Mouse (Mus musculus) liver, embryonic 11.5 days (tissue): ENCODE data around the gene Znrf3. TPM values are rescaled to one million over a fixed set of nuclear protein-coding genes. Genes with fewer than 3 reads are reported as not detected.

Source experiments
- ATAC-seq: fragments of 200-750 bp; cut with Nextera tagmentation; replicated peaks from 2 replicates; pipeline ENCODE4 v1.8.0; 2017; ENCODE audit warnings: moderate number of reproducible peaks, mild to moderate bottlenecking, moderate TSS enrichment, moderate library complexity; ENCODE audit not compliant: low FRiP score
- DNase-seq: peaks from one replicate; pipeline ENCODE4 v3.0.0-alpha.2; 2017; ENCODE audit warnings: low spot score
- H3K27ac ChIP-seq: fragments of 300-500 bp; sonication (generic); 2 replicates; pipeline ENCODE4 v1.5.1; 2014; ENCODE audit warnings: mild to moderate bottlenecking, low read depth, low read length, control low read depth
- H3K27me3 ChIP-seq: fragments of 300-500 bp; sonication (generic); replicated peaks from 2 replicates; pipeline ENCODE4 v1.6.1; 2014; ENCODE audit warnings: low read length, mixed read lengths; ENCODE audit not compliant: control insufficient read depth, insufficient read depth
- H3K36me3 ChIP-seq: fragments of 300-500 bp; sonication (generic); 2 replicates; pipeline ENCODE4 v1.6.1; 2014; ENCODE audit warnings: mild to moderate bottlenecking, low read length, moderate library complexity, mixed read lengths; ENCODE audit not compliant: control insufficient read depth, insufficient read depth
- H3K4me1 ChIP-seq: fragments of 300-500 bp; sonication (generic); replicated peaks from 2 replicates; pipeline ENCODE4 v1.6.1; 2014; ENCODE audit warnings: low read length, mixed read lengths; ENCODE audit not compliant: control insufficient read depth, insufficient read depth
- H3K4me2 ChIP-seq: fragments of 300-500 bp; sonication (generic); 2 replicates; pipeline ENCODE4 v1.6.1; 2014; ENCODE audit warnings: mild to moderate bottlenecking, control low read depth, moderate library complexity
- H3K4me3 ChIP-seq: fragments of 300-500 bp; sonication (generic); 2 replicates; pipeline ENCODE4 v1.5.1; 2014; ENCODE audit warnings: low read depth, low read length, control low read depth
- H3K9ac ChIP-seq: fragments of 300-500 bp; sonication (generic); 2 replicates; pipeline ENCODE4 v1.6.1; 2014; ENCODE audit warnings: low read depth, low read length, control low read depth
- H3K9me3 ChIP-seq: fragments of 300-500 bp; sonication (generic); 2 replicates; pipeline ENCODE4 v1.6.1; 2016; ENCODE audit warnings: low read length, inconsistent platforms, mixed read lengths; ENCODE audit not compliant: control insufficient read depth
- WGBS: fragments of 180-500 bp; shearing (Covaris S2); extraction: QIAGEN DNeasy Blood & Tissue Kit; methylation state at CpG from one replicate; pipeline ENCODE4 v1.1.7; 2014; 5-methylcytosine and 5-hydroxymethylcytosine counted together
- polyA plus RNA-seq: library from polyadenylated mRNA; unstranded; fragments of >200 nt; fragmentation: Nextera tagmentation; extraction: Ambion mirVana; gene quantifications from 2 replicates; pipeline ENCODE4 v1.2.1, GENCODE M21; 2014

Znrf3 gene
- polyA plus RNA-seq, 1 experiment from 2014 or later, result 9.0 TPM

DNA sequence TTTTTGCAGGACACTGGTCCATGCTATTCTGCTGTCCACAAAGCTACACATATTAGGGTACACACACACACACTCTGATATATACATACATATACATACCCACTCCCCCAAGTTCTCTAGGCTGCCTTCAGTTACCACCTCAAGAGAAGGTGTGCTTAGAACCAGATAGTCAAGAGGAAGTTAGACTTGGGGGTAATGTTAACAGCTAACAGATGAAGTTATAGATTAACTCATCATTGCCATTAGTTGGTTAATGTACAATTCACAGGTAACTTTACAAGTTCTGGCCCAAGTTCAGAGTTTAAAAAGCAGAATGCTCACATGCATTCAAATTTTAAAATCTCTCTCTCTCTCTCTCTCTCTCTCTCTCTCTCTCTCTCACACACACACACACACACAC, 138.6 kb downstream of the Znrf3 start:
- ATAC-seq (no peak), DNase-seq (no peak)
- Histone ChIP-seq H3K27me3 (no peaks in the 10 kb centered on the region), H3K27ac (no peak overlapping the region), H3K9ac (no peak overlapping the region), H3K4me2 (no peak overlapping the region), H3K36me3 (no peaks in the 10 kb centered on the region), H3K9me3 (no peaks in the 10 kb centered on the region), H3K4me1 (no peaks in the 10 kb centered on the region), H3K4me3 (no peak overlapping the region)

DNA sequence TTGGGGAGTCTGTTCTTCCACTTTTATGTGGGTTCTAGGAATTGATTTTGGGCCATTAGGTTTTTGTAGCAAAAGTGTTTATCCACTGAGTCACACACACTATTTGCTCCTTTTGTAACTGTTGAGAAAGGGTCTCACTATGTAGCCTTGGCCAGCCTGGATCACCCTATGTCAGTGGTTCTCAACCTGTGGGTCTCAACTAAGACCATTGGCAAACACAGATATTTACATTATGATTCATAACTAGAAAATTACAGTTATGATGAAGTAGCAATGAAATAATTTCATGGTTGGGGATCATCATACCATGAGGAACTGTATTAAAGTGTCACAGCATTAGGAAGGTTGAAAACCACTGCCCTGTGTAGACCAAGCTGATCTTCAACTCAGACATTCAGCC, 140.1 kb downstream of the Znrf3 start:
- H3K4me3 ChIP-seq, result no peak overlapping the region
- no peaks in the 10 kb centered on the region for H3K27me3 ChIP-seq
- no peaks in the 10 kb centered on the region for H3K4me1 ChIP-seq
- no peak overlapping the region for H3K27ac ChIP-seq
- H3K4me2 ChIP-seq, result no peak overlapping the region
- no peaks in the 10 kb centered on the region for H3K36me3 ChIP-seq
- no peak for DNase-seq
- H3K9me3 ChIP-seq, result no peaks in the 10 kb centered on the region
- H3K9ac ChIP-seq, result no peak overlapping the region
- no peak for ATAC-seq

DNA sequence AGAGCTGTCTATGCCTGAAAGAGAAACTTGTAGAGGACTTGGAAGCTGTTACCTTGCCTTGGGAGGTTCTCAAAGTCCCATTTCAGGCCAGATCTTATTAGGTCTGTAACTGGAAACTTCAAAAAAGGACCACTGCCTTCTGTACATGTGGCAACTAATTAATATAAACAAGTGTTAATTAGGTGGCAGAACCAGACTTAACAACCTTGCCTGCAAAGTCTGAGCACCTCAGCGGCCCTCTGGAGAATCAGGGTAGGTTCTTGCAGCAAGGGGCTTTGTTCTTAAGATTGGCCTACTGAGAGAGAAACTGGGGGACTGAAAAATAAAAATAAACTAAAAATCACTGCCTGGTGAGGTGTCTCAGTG, 146.7 kb downstream of the Znrf3 start:
- Histone ChIP-seq H3K4me3 (no peak overlapping the region), H3K9ac (no peak overlapping the region), H3K4me2 (no peak overlapping the region), H3K27me3 (no peaks in the 10 kb centered on the region), H3K4me1 (peaks cover 15% of the 10 kb centered on the region), H3K9me3 (no peaks in the 10 kb centered on the region), H3K27ac (no peak overlapping the region), H3K36me3 (no peaks in the 10 kb centered on the region)
- WGBS, result 79% methylated on average over 1 of the region's 1 CpGs
- DNase-seq (no peak), ATAC-seq (no peak)

DNA sequence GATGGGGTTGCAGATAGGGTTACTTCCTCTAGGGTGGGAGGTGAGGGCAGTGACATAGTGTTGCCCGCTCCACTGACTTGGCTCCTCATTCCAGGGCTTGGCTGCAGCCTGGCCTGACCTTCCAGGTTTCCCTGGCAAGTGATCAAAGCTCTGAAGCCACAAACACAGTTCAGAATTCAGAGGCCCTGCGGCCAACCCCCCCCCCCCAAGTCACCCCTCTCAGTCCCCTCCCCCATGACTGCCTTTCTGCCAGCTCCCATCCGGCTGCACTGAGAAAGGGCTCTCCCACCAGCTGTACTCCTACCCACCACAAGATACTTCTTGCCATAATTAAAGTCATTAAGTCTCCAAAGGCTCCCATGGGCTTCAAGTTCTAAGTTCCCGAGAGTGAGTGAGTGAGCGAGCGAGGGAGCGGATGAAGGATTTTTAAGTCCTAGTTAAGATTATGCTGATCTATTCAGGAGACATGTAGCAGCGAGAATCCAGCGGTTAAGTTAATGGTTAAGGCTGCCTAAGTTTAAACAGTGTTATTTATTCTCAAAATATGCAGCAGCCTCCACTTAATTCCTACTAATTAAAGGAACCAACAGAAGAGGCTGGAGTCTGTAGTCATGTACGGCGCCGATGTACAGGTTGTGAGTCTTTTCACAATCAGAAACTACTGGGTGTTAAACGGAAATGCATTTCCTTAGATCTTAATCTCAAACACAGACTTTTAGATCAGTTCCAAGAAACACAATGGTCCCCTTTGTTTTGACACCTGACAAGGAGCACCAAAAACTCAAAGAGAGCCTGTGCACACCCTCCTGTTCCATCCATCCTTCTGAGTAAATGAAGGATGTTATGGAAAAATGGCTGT, 147.3 kb downstream of the Znrf3 start:
- no peak; the same call in 1 of the 2 replicates for ATAC-seq
- peaks cover 15% of the 10 kb centered on the region for H3K4me1 ChIP-seq
- H3K9me3 ChIP-seq, result no peaks in the 10 kb centered on the region

DNA sequence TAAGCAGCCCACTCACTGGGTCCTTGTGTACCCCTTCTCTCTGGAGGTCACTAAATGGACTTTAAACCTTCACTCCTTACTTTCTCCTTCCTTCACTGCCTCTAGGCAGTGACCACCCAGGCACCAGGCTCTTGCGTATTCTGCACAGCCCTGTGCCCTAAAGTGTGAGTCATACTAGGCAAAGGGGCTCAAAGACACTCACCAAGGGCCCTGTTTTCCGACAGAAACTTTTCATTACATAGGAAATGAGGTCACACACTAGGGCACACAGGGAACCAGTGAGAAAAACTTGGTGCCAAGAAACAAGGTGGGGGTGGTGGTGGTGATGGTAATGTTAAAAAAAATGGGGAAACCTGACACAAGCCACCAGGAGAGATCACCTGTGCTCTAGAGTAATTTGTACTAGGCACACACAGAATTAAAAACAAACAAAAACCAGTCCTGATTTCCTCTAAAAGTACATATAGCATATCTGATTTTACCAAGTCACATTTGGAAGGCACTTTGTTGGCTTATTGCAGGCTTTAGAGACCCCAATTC, 148.0 kb downstream of the Znrf3 start:
- Histone ChIP-seq H3K4me3 (no peak overlapping the region), H3K4me2 (no peak overlapping the region), H3K27ac (peak overlapping the region; percentile 19; the same call in 1 of the 2 replicates), H3K9me3 (no peaks in the 10 kb centered on the region), H3K4me1 (peaks cover 15% of the 10 kb centered on the region), H3K9ac (no peak overlapping the region), H3K27me3 (no peaks in the 10 kb centered on the region), H3K36me3 (no peaks in the 10 kb centered on the region)
- 59% methylated on average over 2 of the region's 2 CpGs for WGBS
- no peak for ATAC-seq
- DNase-seq, result no peak

More for the DNA sequence above, 147.3 kb downstream of the Znrf3 start:
- 0 out of 2 replicates have a peak overlapping the region, but pooled peaks have one; percentile 4 for H3K4me2 ChIP-seq
- no peak for DNase-seq
- no peak overlapping the region for H3K4me3 ChIP-seq
- 56% methylated on average over 13 of the region's 13 CpGs for WGBS
- no peak overlapping the region for H3K9ac ChIP-seq
- H3K27me3 ChIP-seq, result no peaks in the 10 kb centered on the region
- H3K27ac ChIP-seq, result no peak overlapping the region
- no peaks in the 10 kb centered on the region for H3K36me3 ChIP-seq

DNA sequence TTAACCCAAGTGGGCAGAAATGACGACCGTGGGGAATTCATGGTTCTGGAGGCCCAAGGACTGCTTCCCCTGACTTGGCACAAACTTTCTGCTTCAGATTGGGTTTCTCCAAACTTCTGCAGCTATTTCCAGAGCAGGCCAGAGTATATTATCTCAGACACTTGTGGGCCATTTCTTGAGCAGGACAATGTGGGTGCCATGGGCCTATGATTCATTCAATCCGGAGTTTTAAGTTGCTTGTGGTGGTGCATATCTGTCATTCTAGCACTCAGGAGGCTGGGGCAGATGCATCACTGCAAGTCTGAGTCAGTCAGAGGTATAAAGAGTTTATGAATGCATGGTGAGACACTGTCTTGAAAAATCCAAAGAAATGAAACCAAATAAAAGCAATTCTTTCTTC, 149.8 kb downstream of the Znrf3 start:
- H3K9ac ChIP-seq, result no peak overlapping the region
- no peaks in the 10 kb centered on the region for H3K36me3 ChIP-seq
- no peak overlapping the region for H3K4me3 ChIP-seq
- H3K4me1 ChIP-seq, result peaks cover 15% of the 10 kb centered on the region
- no peak overlapping the region for H3K4me2 ChIP-seq
- no peak overlapping the region for H3K27ac ChIP-seq
- no peaks in the 10 kb centered on the region for H3K9me3 ChIP-seq
- DNase-seq (no peak), ATAC-seq (no peak)
- WGBS, result 73% methylated on average over 3 of the region's 3 CpGs
- no peaks in the 10 kb centered on the region for H3K27me3 ChIP-seq

DNA sequence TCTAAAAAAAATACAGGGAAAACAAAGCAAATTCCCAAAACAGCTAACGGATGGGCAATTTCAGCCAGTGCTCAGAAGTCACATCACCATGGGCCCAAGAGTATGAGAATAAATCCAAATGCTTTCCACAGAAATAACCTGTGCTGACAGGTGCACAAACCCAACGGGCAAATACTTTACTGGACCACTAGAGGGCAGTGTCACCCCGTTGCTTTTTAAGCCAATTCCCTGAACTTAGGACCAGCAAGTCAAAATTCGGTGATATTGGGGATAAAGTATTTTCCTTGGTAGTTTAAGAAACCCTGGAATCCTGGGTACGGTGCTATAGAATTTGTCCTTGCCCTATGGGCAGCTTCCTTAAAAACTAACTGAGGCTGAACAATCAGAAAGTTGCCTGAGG, 154.0 kb downstream of the Znrf3 start:
- no peak for ATAC-seq
- WGBS, result 23% methylated on average over 5 of the region's 5 CpGs
- H3K4me1 ChIP-seq, result no peaks in the 10 kb centered on the region
- no peak overlapping the region for H3K4me3 ChIP-seq
- no peak overlapping the region for H3K27ac ChIP-seq
- no peaks in the 10 kb centered on the region for H3K27me3 ChIP-seq
- no peak for DNase-seq
- H3K36me3 ChIP-seq, result peaks cover 7% of the 10 kb centered on the region; the same call in 1 of the 2 replicates
- H3K9me3 ChIP-seq, result no peaks in the 10 kb centered on the region
- H3K4me2 ChIP-seq, result no peak overlapping the region
- no peak overlapping the region for H3K9ac ChIP-seq

DNA sequence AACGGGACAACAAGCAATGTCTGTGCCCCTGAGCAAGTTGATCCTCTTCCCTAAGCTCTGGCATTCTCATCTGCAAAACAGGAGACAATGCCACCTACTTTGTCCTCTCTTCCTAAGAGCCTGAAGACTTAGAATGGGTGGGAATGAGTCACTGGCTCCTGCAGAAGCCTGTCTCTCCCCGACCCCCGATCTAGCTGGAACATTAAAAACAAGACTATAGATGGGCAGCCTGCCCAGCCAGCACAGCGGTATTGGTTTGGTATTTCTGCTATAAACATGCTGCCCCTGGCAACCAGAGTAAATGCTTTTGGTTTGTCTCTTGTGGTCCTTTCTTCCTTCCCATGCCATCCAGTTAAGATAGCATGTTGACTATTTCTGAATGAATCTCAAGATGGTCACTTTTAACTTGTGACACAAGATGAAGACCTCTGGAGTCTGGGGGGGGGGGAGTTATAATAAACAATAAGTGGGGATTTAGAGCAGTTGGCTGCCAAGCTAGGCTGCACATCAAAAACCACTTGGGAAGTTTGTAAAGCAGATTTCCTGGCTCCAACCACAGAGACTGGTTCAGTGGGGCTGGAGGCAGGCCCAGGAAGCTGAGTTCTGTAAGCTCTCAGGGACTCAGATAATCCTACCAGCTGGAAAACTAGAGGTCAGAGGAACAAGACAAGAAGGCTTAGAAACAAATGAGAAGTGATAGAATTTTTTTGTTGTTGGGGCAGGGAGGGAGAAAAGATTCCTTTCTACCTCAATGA, 154.6 kb downstream of the Znrf3 start:
- DNase-seq (no peak), ATAC-seq (no peak)
- H3K27me3 ChIP-seq, result no peaks in the 10 kb centered on the region
- H3K4me1 ChIP-seq, result no peaks in the 10 kb centered on the region
- no peaks in the 10 kb centered on the region for H3K9me3 ChIP-seq
- no peak overlapping the region for H3K4me2 ChIP-seq
- WGBS, result 94% methylated on average over 4 of the region's 4 CpGs
- H3K9ac ChIP-seq, result no peak overlapping the region
- H3K36me3 ChIP-seq, result peaks cover 7% of the 10 kb centered on the region; the same call in 1 of the 2 replicates
- no peak overlapping the region for H3K27ac ChIP-seq
- no peak overlapping the region for H3K4me3 ChIP-seq
